Mouse (Mus musculus): ENCODE data around the gene Wdsub1. TPM values are rescaled to one million over a fixed set of nuclear protein-coding genes. Genes with fewer than 3 reads are reported as not detected.

Wdsub1 gene
- polyA plus RNA-seq, 1 experiment from 2014 or later, result 42.7 TPM

DNA sequence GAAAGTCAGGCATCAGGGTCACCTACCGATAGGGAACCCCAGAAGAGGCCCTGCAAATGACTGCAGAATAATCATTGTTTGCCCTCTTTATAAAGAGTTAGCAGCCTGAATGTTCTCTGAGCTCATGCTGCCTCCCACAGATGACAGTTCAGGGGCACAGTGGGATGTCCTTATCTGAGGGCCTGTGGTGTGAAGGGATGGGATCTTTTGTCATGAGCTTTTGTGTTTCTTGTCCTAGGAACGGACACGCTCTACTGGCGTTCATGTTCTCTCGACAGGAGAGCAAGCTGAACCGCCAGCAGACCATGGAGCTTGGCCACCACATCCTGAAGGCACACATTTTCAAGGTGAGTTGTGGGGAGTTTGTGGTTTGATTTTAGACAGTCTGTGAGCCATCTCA is 76.4 kb downstream of the Wdsub1 start:
- Histone ChIP-seq H3K27ac (replicated peaks) (peak overlapping the region; percentile 13; the same call in 1 of the 2 replicates), H3K4me2 (no peak overlapping the region), H3K9me3 (no peaks in the 10 kb centered on the region), H3K9ac (no peak overlapping the region), H3K27me3 (replicated peaks) (no peaks in the 10 kb centered on the region), H3K4me3 (no peak overlapping the region), H3K36me3 (peaks cover 78% of the 10 kb centered on the region), H3K4me1 (peaks cover 27% of the 10 kb centered on the region)
- ATAC-seq (ENCODE audit: extremely low read depth, insufficient number of reproducible peaks, low FRiP score, low TSS enrichment), result no peak
- 48% methylated on average over 6 of the region's 6 CpGs for WGBS

DNA sequence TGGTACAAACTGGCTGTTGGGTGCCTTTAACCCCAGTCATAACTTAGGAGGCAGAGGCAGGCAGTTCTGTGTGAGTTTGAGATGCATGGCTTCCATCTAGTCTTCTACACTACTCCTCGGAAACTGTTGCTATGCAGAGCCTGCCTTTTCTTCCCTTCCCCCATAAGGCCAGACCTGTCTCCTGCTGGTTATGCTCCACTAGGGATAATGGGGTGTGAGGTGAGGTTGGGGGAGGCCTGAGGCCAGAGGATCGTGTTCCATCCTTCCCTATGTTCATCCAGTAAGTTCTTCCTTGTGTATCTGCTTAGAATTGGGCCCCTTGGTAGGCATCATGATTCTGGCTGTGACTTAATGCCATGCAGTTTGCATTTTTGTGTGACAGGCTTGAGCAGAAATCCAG is 76.8 kb downstream of the Wdsub1 start:
- H3K4me2 ChIP-seq, result no peak overlapping the region
- H3K27ac ChIP-seq (replicated peaks), result peak overlapping the region; percentile 13; the same call in 1 of the 2 replicates
- WGBS, result 36% methylated on average over 2 of the region's 2 CpGs
- H3K36me3 ChIP-seq, result peaks cover 78% of the 10 kb centered on the region
- no peak overlapping the region for H3K4me3 ChIP-seq
- no peak for ATAC-seq (ENCODE audit: extremely low read depth, insufficient number of reproducible peaks, low FRiP score, low TSS enrichment)
- peaks cover 23% of the 10 kb centered on the region for H3K4me1 ChIP-seq
- no peaks in the 10 kb centered on the region for H3K9me3 ChIP-seq
- H3K27me3 ChIP-seq (replicated peaks), result no peaks in the 10 kb centered on the region
- H3K9ac ChIP-seq, result no peak overlapping the region

DNA sequence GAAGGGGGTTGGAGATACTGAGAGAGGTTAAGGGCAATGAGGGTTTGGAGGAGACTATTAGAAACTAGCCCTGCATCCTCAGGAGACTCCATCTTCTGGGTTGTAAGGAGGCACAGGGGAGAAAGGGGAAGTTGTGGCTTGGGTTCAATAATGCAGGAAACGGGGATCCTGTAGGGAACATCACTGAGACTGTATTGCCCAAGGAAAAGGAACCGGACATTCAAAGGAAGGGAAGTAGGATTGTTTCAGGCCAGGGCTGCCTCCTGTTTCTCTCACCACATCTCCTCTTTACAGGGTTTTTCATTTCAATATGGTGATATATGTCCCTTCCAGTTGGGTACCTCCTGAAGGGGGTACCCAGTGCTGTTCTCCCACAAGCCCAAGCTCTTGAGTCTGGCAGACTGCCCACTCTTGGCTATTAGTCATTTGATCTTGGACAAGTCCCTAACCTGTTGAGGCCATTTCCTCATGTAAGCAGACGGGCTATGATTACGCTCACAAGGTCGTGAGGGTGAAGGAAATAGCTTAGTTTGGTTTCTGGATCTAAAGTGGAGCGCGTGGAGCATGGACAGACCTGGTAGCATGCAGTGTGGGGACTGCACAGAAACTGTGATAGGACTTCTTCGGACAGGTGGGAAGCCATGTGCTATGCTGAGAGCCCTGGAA is 79.5 kb downstream of the Wdsub1 start:
- 72% methylated on average over 8 of the region's 8 CpGs for WGBS
- peaks cover 36% of the 10 kb centered on the region for H3K4me1 ChIP-seq
- peaks cover 82% of the 10 kb centered on the region for H3K36me3 ChIP-seq
- no peak for ATAC-seq (ENCODE audit: extremely low read depth, insufficient number of reproducible peaks, low FRiP score, low TSS enrichment)
- no peak overlapping the region for H3K9ac ChIP-seq
- no peaks in the 10 kb centered on the region for H3K27me3 ChIP-seq (replicated peaks)
- no peak overlapping the region for H3K4me2 ChIP-seq
- no peak overlapping the region for H3K4me3 ChIP-seq
- no peaks in the 10 kb centered on the region for H3K9me3 ChIP-seq
- no peak overlapping the region for H3K27ac ChIP-seq (replicated peaks)

Measured in heart, embryonic 13.5 days (tissue).